Mouse (Mus musculus) adrenal gland, postnatal 14 days (tissue): ENCODE measurements around the gene Phex. TPM values are rescaled to one million over a fixed set of nuclear protein-coding genes. Genes with fewer than 3 reads are reported as not detected.

Experiments
- DNase-seq: peaks from one replicate; pipeline ENCODE4 v3.0.0; 2021; ENCODE audit warnings: mixed read lengths
- microRNA-seq, 2 experiments: library from miRNA; unstranded; fragments of <30 nt; microRNA quantifications; one replicate each; pipeline ENCODE4 v1.2.0; 2021
- total RNA-seq: library from RNA; stranded (reverse); gene quantifications from 2 replicates; pipeline ENCODE4 v1.2.3, GENCODE M21; 2021

Gene Phex
- total RNA-seq, 1 experiment from 2014 or later = 0.07 TPM

- no peak for DNase-seq
Measured at GRCm38 (mm10) chrX:157307411-157307810, 107.7 kb downstream of the Phex start.

GRCm38 (mm10) chrX:157306796-157307405 lies 108.2 kb downstream of the Phex start:
- DNase-seq = no peak

GRCm38 (mm10) chrX:157305852-157306232 lies 109.3 kb downstream of the Phex start:
- no peak for DNase-seq

GRCm38 (mm10) chrX:157305193-157305851 lies 109.8 kb downstream of the Phex start:
- no peak for DNase-seq

- DNase-seq = no peak
Measured at GRCm38 (mm10) chrX:157292411-157292810, 122.7 kb downstream of the Phex start.

- DNase-seq = no peak
Measured at GRCm38 (mm10) chrX:157276581-157276980, 138.5 kb downstream of the Phex start.

- no peak for DNase-seq
Measured at GRCm38 (mm10) chrX:157273291-157273690, 141.8 kb downstream of the Phex start.

GRCm38 (mm10) chrX:157271609-157272008 lies 143.5 kb downstream of the Phex start:
- no peak for DNase-seq

- no peak for DNase-seq
Measured at GRCm38 (mm10) chrX:157269726-157270305, 145.3 kb downstream of the Phex start.

GRCm38 (mm10) chrX:157268141-157268540 lies 147.0 kb downstream of the Phex start:
- DNase-seq = no peak

GRCm38 (mm10) chrX:157202736-157203135 lies 212.4 kb downstream of the Phex start:
- DNase-seq = no peak

GRCm38 (mm10) chrX:157184167-157184566 lies 230.9 kb downstream of the Phex start:
- DNase-seq = no peak

- no peak for DNase-seq
Measured at GRCm38 (mm10) chrX:157180845-157181244, 234.3 kb downstream of the Phex start.

GRCm38 (mm10) chrX:157164142-157164541 lies 251.0 kb downstream of the Phex start:
- DNase-seq = no peak

GRCm38 (mm10) chrX:157163394-157163793 lies 251.7 kb downstream of the Phex start:
- no peak for DNase-seq

GRCm38 (mm10) chrX:157144675-157145074 lies 270.4 kb downstream of the Phex start:
- DNase-seq = no peak

- DNase-seq = no peak
Measured at GRCm38 (mm10) chrX:157139601-157140000, 275.5 kb downstream of the Phex start.

Small RNA genes lying within 50 kb of the gene (microRNA-seq; reads per million reads assigned to microRNA genes)
- 0 reads per million in 2 experiments for gene Gm23798

Other genes starting within 250 kb of the Phex start
- 14.7 and 21.9 TPM in 2 replicates for gene Sms, start 77.0 kb upstream of the Phex start, total RNA-seq
- 0.11 and 1.3 TPM in 2 replicates for gene Yy2, start 153.7 kb upstream of the Phex start, total RNA-seq
- 22.2 and 23.4 TPM in 2 replicates for gene Mbtps2, start 183.4 kb upstream of the Phex start, total RNA-seq